Mouse (Mus musculus) monocyte, adult 2 months (primary cell): ENCODE results near the gene Pamr1.

Source experiments
- DNase-seq, 2 experiments: peaks; one replicate each; pipeline ENCODE4 v3.0.0; 2022; ENCODE audit warnings: low spot score in 2 of 2, low read depth in 1 of 2

The Pamr1 gene

GRCm38 (mm10) chr2:102598911-102599721, 49.3 kb downstream of the Pamr1 start:
- no peak for DNase-seq

- no peak for DNase-seq
Observed at GRCm38 (mm10) chr2:102600516-102600915, 50.7 kb downstream of the Pamr1 start.

- DNase-seq = no peak
Observed at GRCm38 (mm10) chr2:102610485-102610884, 60.7 kb downstream of the Pamr1 start.

GRCm38 (mm10) chr2:102616637-102617036, 66.8 kb downstream of the Pamr1 start:
- DNase-seq = no peak

- no peak for DNase-seq
Observed at GRCm38 (mm10) chr2:102620744-102621429, 71.1 kb downstream of the Pamr1 start.

- DNase-seq = no peak
Observed at GRCm38 (mm10) chr2:102622176-102622575, 72.4 kb downstream of the Pamr1 start.

GRCm38 (mm10) chr2:102622943-102623342, 73.1 kb downstream of the Pamr1 start:
- no peak for DNase-seq

GRCm38 (mm10) chr2:102624538-102624937, 74.7 kb downstream of the Pamr1 start:
- no peak for DNase-seq

GRCm38 (mm10) chr2:102632361-102632760, 82.5 kb downstream of the Pamr1 start:
- DNase-seq = no peak

GRCm38 (mm10) chr2:102634010-102634409, 84.2 kb downstream of the Pamr1 start:
- no peak for DNase-seq

- DNase-seq = no peak
Observed at GRCm38 (mm10) chr2:102635523-102636060, 85.8 kb downstream of the Pamr1 start.

- DNase-seq = no peak
Observed at GRCm38 (mm10) chr2:102636116-102636600, 86.3 kb downstream of the Pamr1 start.

GRCm38 (mm10) chr2:102638140-102638539, 88.3 kb downstream of the Pamr1 start:
- DNase-seq = peak; percentile 7 to 11

GRCm38 (mm10) chr2:102638690-102639089, 88.9 kb downstream of the Pamr1 start:
- DNase-seq = no peak

GRCm38 (mm10) chr2:102648845-102649500, 99.2 kb downstream of the Pamr1 start:
- no peak for DNase-seq

GRCm38 (mm10) chr2:102650322-102650721, 100.5 kb downstream of the Pamr1 start:
- DNase-seq = no peak

- DNase-seq = no peak
Observed at GRCm38 (mm10) chr2:102655966-102656725, 106.3 kb downstream of the Pamr1 start.

- DNase-seq = no peak
Observed at GRCm38 (mm10) chr2:102657726-102658125, 107.9 kb downstream of the Pamr1 start.

- no peak for DNase-seq
Observed at GRCm38 (mm10) chr2:102658163-102658660, 108.4 kb downstream of the Pamr1 start, which contains the start of gene Slc1a2. TSS of gene Slc1a2 (plus strand) at chr2:102658659.
